Comparison of ENCODE assay signal across 27 mouse cellular contexts in the genomic region with DNA sequence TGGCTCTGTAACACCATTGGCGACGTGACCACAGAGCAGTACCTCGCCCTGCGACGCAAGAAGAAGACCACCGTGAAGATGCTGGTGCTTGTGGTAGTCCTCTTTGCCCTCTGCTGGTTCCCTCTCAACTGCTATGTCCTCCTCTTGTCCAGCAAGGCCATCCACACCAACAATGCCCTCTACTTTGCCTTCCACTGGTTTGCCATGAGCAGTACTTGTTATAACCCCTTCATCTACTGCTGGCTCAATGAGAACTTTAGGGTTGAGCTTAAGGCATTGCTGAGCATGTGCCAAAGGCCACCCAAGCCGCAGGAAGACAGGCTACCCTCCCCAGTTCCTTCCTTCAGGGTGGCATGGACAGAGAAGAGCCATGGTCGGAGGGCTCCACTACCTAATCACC. TPM values are rescaled to one million over a fixed set of nuclear protein-coding genes. Genes with fewer than 3 reads are reported as not detected.
DNase-seq lines count a peak whose midpoint lies in the region; ATAC-seq lines count a peak whose summit lies in the region.
"Had no signal": no experiment of that assay in that cellular context is flagged by ENCODE, and none has a peak within 500 bp of the region (broad histone marks: within the 10 kb centered on the region; RNA-seq: fewer than 3 reads in every experiment).

No protein-coding gene starts in this region.

- no peak overlapping the region for H3K27ac ChIP-seq in heart, embryonic 11.5 days (ENCODE audit: low read depth, low read length)
- H3K27ac ChIP-seq: embryonic facial prominence, embryonic 13.5 days; embryonic facial prominence, embryonic 15.5 days; forebrain, embryonic 10.5 days; forebrain, embryonic 13.5 days; forebrain, embryonic 15.5 days had no signal

- no peak overlapping the region for H3K4me2 ChIP-seq in heart, embryonic 11.5 days
- H3K4me2 ChIP-seq: embryonic facial prominence, embryonic 13.5 days; embryonic facial prominence, embryonic 15.5 days; forebrain, embryonic 13.5 days; forebrain, embryonic 15.5 days had no signal

- peak; percentile 69 for DNase-seq in heart, adult 11 months
- peak; percentile 8 for DNase-seq in thymus, postnatal 4 days
- no peak for DNase-seq in thymus, postnatal 10 days (ENCODE audit: low spot score in 2 of 2)
- DNase-seq: adrenal gland, adult 2 months; adrenal gland, postnatal 10 days; adrenal gland, postnatal 25 days; cerebellum, adult 11 months; cerebellum, adult 18-20 months; cerebellum, adult 8-10 months; cerebellum, adult 9-11 months; cerebellum, postnatal 14 days; cerebellum, postnatal 36 days; embryo, embryonic 11 days had no signal

- ATAC-seq in heart, embryonic 11.5 days (replicated peaks; ENCODE audit: insufficient number of reproducible peaks, low FRiP score, low TSS enrichment): no peak
- no peak for ATAC-seq in megakaryocyte, adult 5-6 weeks (ENCODE audit: poor library complexity, severe bottlenecking)
- ATAC-seq: forebrain, embryonic 13.5 days; forebrain, embryonic 15.5 days had no signal

- 0 out of 2 replicates have a peak, but pooled peaks cover 5% of the 10 kb centered on the region for H3K4me1 ChIP-seq in heart, embryonic 11.5 days (ENCODE audit: control insufficient read depth, insufficient read depth, low read length)
- peaks cover 32% of the 10 kb centered on the region for H3K4me1 ChIP-seq in megakaryocyte, embryonic 14.5 days

- WGBS in heart, embryonic 11.5 days (ENCODE audit: insufficient replicate concordance): 89% methylated on average over 8 of the region's 8 CpGs

- peaks cover under 1% of the 10 kb centered on the region for H3K27me3 ChIP-seq in heart, embryonic 11.5 days (ENCODE audit: control insufficient read depth, insufficient read depth, low read length)
- H3K27me3 ChIP-seq in megakaryocyte, embryonic 14.5 days (replicated peaks): peaks cover 36% of the 10 kb centered on the region
- H3K27me3 ChIP-seq: embryonic facial prominence, embryonic 15.5 days; forebrain, embryonic 13.5 days; forebrain, embryonic 15.5 days had no signal

- H3K36me3 ChIP-seq in heart, embryonic 11.5 days (ENCODE audit: control insufficient read depth, insufficient read depth, low read length): no peaks in the 10 kb centered on the region
- H3K36me3 ChIP-seq in megakaryocyte, embryonic 14.5 days (replicated peaks; ENCODE audit: low read length): no peaks in the 10 kb centered on the region
- H3K36me3 ChIP-seq: embryonic facial prominence, embryonic 13.5 days; embryonic facial prominence, embryonic 15.5 days; forebrain, embryonic 10.5 days; forebrain, embryonic 15.5 days had no signal

- H3K9me3 ChIP-seq in heart, embryonic 11.5 days (replicated peaks; ENCODE audit: control insufficient read depth, low read length): no peaks in the 10 kb centered on the region
- H3K9me3 ChIP-seq in megakaryocyte, embryonic 14.5 days: no peaks in the 10 kb centered on the region
- H3K9me3 ChIP-seq: embryonic facial prominence, embryonic 13.5 days; embryonic facial prominence, embryonic 15.5 days; forebrain, embryonic 10.5 days; forebrain, embryonic 13.5 days; forebrain, embryonic 15.5 days had no signal

- no peak overlapping the region for H3K4me3 ChIP-seq in heart, embryonic 11.5 days (ENCODE audit: low read depth, low read length)
- H3K4me3 ChIP-seq in megakaryocyte, embryonic 14.5 days (replicated peaks): peak overlapping the region; percentile 24
- H3K4me3 ChIP-seq: embryonic facial prominence, embryonic 13.5 days; embryonic facial prominence, embryonic 15.5 days; erythroblast, embryonic 14.5 days; forebrain, embryonic 10.5 days; forebrain, embryonic 13.5 days; forebrain, embryonic 15.5 days had no signal

- H3K9ac ChIP-seq in heart, embryonic 11.5 days (ENCODE audit: low read depth, low read length): no peak overlapping the region
- H3K9ac ChIP-seq: embryonic facial prominence, embryonic 13.5 days; embryonic facial prominence, embryonic 15.5 days; forebrain, embryonic 13.5 days; forebrain, embryonic 15.5 days had no signal

RNA-seq across cellular contexts. Expression of gene Gpr83, which starts 8.3 kb away (rescaled TPM):
- polyA plus RNA-seq in heart, embryonic 11.5 days (2014; fragmentation: Nextera tagmentation; extraction: Ambion mirVana): 0.11 TPM in 1 of 2 replicates, not detected in the other
- not detected in 2 replicates for polyA plus RNA-seq in megakaryocyte, embryonic 14.5 days (2012; ENCODE audit: insufficient read depth, low replicate concordance)
- total RNA-seq in megakaryocyte, adult 5-6 weeks (2015): not detected in 2 replicates
- total RNA-seq in megakaryocyte, adult 5-6 weeks (2017): not detected in 2 replicates
- total RNA-seq: adrenal gland, adult 2 months; adrenal gland, postnatal 25 days; common myeloid progenitor, adult 5-6 weeks had no signal
- polyA plus RNA-seq: C2C12; erythroblast, embryonic 14.5 days had no signal

RNA-seq across cellular contexts. Expression of gene Izumo1r, which starts 35.4 kb away (rescaled TPM):
- not detected in 2 replicates for polyA plus RNA-seq in heart, embryonic 11.5 days (2014; fragmentation: Nextera tagmentation; extraction: Ambion mirVana)
- polyA plus RNA-seq in megakaryocyte, embryonic 14.5 days (2012; ENCODE audit: insufficient read depth, low replicate concordance): not detected in 2 replicates
- total RNA-seq in megakaryocyte, adult 5-6 weeks (2015): 0.50 TPM in 1 of 2 replicates, not detected in the other
- 0.48 and 0.77 TPM in 2 replicates for total RNA-seq in megakaryocyte, adult 5-6 weeks (2017)
- total RNA-seq: adrenal gland, adult 2 months; adrenal gland, postnatal 25 days; adrenal gland, postnatal 4 days; common myeloid progenitor, adult 5-6 weeks; MEL had no signal
- polyA plus RNA-seq: brain, embryonic 14.5 days; C2C12; erythroblast, embryonic 14.5 days; forebrain, embryonic 10.5 days; forebrain, embryonic 13.5 days; forebrain, embryonic 15.5 days had no signal

Comparison
In these comparisons a context has a peak if more than half of its experiments do, and no peak if none do; other contexts are left out.
1. DNase-seq: peak in heart, adult 11 months (single experiment) and thymus, postnatal 4 days (single experiment); none in thymus, postnatal 10 days (0 of 2).